Mouse (Mus musculus) liver, embryonic 14.5 days (tissue): ENCODE data around the gene Btbd9. TPM values are rescaled to one million over a fixed set of nuclear protein-coding genes. Genes with fewer than 3 reads are reported as not detected.

Source experiments
- ATAC-seq: fragments of 200-750 bp; cut with Nextera tagmentation; 2 replicates; pipeline ENCODE4 v1.8.0; 2017; ENCODE audit warnings: moderate number of reproducible peaks, mild to moderate bottlenecking, moderate library complexity; ENCODE audit not compliant: insufficient read depth
- DNase-seq, 3 experiments: peaks; one replicate each; pipeline ENCODE4 v3.0.0-alpha.2; 2012 to 2013; ENCODE audit warnings: low read depth in 3 of 3, low spot score in 3 of 3
- H3K27ac ChIP-seq: fragments of 300-500 bp; sonication (generic); 2 replicates; pipeline ENCODE4 v1.5.1; 2014; ENCODE audit warnings: moderate library complexity, mild to moderate bottlenecking, control low read depth, inconsistent platforms
- H3K27me3 ChIP-seq: fragments of 300-500 bp; sonication (generic); 2 replicates; pipeline ENCODE4 v1.6.1; 2014; ENCODE audit warnings: mild to moderate bottlenecking, low read length, moderate library complexity; ENCODE audit not compliant: control insufficient read depth, insufficient read depth
- H3K36me3 ChIP-seq: fragments of 300-500 bp; sonication (generic); replicated peaks from 2 replicates; pipeline ENCODE4 v1.6.1; 2014; ENCODE audit warnings: low read depth; ENCODE audit not compliant: control insufficient read depth, insufficient read depth
- H3K4me1 ChIP-seq, 2 experiments: fragments of 200-500 bp in 1 of 2; fragments of 300-500 bp in 1 of 2; sonication (generic) in 1 of 2; replicated peaks; 2 replicates each; pipeline ENCODE4 v1.6.1; 2012 to 2014; ENCODE audit warnings: antibody characterized with exemption in 1 of 2, inconsistent platforms in 1 of 2, low read length in 1 of 2; ENCODE audit not compliant: control insufficient read depth in 2 of 2, insufficient read depth in 2 of 2
- H3K4me2 ChIP-seq: fragments of 300-500 bp; sonication (generic); 2 replicates; pipeline ENCODE4 v1.6.1; 2014; ENCODE audit warnings: low read depth, mild to moderate bottlenecking, control low read depth, moderate library complexity
- H3K4me3 ChIP-seq, 2 experiments: fragments of 200-500 bp in 1 of 2; fragments of 300-500 bp in 1 of 2; sonication (generic) in 1 of 2; 2 replicates each; pipeline ENCODE4 v1.5.1; 2012 to 2014; ENCODE audit warnings: low read depth in 2 of 2, low read length in 2 of 2, mild to moderate bottlenecking in 2 of 2, control low read depth in 1 of 2, inconsistent platforms in 1 of 2, moderate library complexity in 1 of 2; ENCODE audit not compliant: insufficient read depth in 1 of 2
- H3K9ac ChIP-seq: fragments of 300-500 bp; sonication (generic); replicated peaks from 2 replicates; pipeline ENCODE4 v1.6.1; 2014; ENCODE audit warnings: mild to moderate bottlenecking, control low read depth, moderate library complexity
- H3K9me3 ChIP-seq: fragments of 300-500 bp; sonication (generic); 2 replicates; pipeline ENCODE4 v1.6.1; 2016; ENCODE audit warnings: low read length, mixed read lengths; ENCODE audit not compliant: control insufficient read depth
- CTCF ChIP-seq: IDR thresholded peaks from 2 replicates; pipeline ENCODE4 v1.5.1; 2016; ENCODE audit warnings: antibody characterized with exemption, low read depth, control low read depth
- EP300 ChIP-seq: IDR thresholded peaks from 2 replicates; pipeline ENCODE4 v1.6.1; 2016; ENCODE audit warnings: antibody characterized with exemption, low read depth
- WGBS: fragments of 180-500 bp; shearing (Covaris S2); extraction: QIAGEN DNeasy Blood & Tissue Kit; methylation state at CpG from one replicate; pipeline ENCODE4 v1.1.7; 2014; ENCODE audit not compliant: insufficient replicate concordance; 5-methylcytosine and 5-hydroxymethylcytosine counted together
- polyA plus RNA-seq, 2 experiments: library from polyadenylated mRNA; depleted of rRNA in 1 of 2; stranded (reverse) in 1 of 2; unstranded in 1 of 2; fragments of >200 nt; fragmentation: Nextera tagmentation in 1 of 2; extraction: Ambion mirVana in 1 of 2; gene quantifications; 2 replicates each; pipeline versions ENCODE4 v1.2.1 to v1.2.3; 2012 to 2014

Gene Btbd9
- polyA plus RNA-seq, 2 experiments, result 2.7 to 9.6 TPM

DNA sequence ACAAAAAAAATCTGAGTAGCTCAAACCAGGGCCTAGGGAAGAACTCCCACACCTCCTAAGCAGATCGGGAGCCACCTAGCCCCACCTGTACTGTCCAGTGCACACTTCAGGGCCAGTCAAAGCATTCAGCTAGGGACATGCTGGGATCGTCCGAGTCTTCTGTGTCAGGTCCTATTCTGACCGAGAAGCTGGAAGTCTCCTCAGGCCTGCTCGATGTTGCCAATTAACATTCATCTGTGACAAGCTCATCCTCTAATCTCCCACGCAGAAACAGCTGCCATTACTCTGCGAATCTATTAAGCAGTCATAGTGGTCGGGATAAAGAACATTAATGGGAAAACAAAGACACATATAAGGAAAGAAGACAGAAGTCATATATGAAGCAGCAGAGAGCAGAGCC, 106.0 kb downstream of the Btbd9 start:
- TF ChIP-seq EP300 (no peak), CTCF (no peak)
- DNase-seq (no peak), ATAC-seq (no peak)
- no peaks in the 10 kb centered on the region for H3K27me3 ChIP-seq
- H3K4me2 ChIP-seq, result no peak overlapping the region
- no peak overlapping the region for H3K4me3 ChIP-seq
- 75% methylated on average over 8 of the region's 8 CpGs for WGBS
- H3K4me1 ChIP-seq, result peaks cover 0 to 2% of the 10 kb centered on the region in 2 experiments; a peak in 1 of 4 replicates
- H3K27ac ChIP-seq, result no peak overlapping the region
- H3K36me3 ChIP-seq, result no peaks in the 10 kb centered on the region
- H3K9me3 ChIP-seq, result no peaks in the 10 kb centered on the region
- no peak overlapping the region for H3K9ac ChIP-seq

DNA sequence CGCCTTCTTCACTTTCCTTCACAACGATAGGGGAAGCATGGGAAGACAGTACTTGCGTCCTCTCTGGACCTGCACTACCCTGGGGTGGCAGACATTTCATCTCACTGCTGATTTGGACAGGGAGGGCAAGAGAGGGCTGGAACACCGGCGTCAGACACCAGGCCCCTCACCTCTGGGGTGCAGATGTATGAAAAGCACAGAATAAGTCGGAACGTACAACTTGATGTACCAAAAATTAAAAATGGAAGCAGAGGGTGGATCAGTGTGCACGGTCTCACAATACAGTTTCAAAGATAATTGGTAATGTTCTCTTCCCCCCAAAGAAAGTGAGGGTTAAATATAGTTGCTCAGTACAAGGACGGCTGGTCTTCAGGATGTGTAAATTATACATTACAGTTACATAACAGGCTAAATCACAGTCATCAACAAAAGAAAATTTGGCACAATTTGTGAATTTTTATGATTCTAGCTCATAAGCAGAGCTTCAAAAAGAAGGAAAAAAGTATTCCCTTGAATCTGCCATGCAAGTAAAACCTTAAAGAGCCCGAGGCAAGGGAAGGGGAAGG, 106.7 kb downstream of the Btbd9 start:
- peaks cover 0 to 4% of the 10 kb centered on the region in 2 experiments; a peak in 1 of 4 replicates for H3K4me1 ChIP-seq
- no peak overlapping the region for H3K27ac ChIP-seq
- H3K27me3 ChIP-seq, result no peaks in the 10 kb centered on the region
- WGBS, result 65% methylated on average over 10 of the region's 10 CpGs
- no peaks in the 10 kb centered on the region for H3K9me3 ChIP-seq
- TF ChIP-seq EP300 (no peak), CTCF (no peak)
- no peak overlapping the region for H3K4me2 ChIP-seq
- no peaks in the 10 kb centered on the region for H3K36me3 ChIP-seq
- H3K9ac ChIP-seq, result no peak overlapping the region
- ATAC-seq, result no peak
- DNase-seq, result no peak
- no peak overlapping the region for H3K4me3 ChIP-seq

DNA sequence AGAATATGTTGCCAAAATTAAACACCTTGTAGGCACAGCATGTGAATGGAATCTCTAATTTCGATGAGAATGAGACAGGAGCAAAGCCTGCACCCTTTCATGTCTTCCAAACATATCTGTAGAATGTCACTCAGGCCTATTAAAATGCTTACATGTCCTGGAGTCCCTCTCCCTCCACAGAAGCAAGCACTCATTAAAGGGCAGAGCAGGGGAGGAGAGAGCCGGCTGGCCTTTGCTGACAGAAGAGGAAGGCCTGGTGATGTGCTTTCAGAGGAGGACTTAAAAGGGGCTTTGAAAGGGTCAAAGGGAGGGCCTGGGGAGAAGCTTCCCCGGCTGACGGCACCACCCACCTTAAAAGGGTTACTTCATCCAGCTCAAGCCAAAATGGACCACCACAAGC, 107.9 kb downstream of the Btbd9 start:
- ATAC-seq, result no peak
- 36% methylated on average over 4 of the region's 4 CpGs for WGBS
- no peak for TF ChIP-seq EP300
- no peak for TF ChIP-seq CTCF

DNA sequence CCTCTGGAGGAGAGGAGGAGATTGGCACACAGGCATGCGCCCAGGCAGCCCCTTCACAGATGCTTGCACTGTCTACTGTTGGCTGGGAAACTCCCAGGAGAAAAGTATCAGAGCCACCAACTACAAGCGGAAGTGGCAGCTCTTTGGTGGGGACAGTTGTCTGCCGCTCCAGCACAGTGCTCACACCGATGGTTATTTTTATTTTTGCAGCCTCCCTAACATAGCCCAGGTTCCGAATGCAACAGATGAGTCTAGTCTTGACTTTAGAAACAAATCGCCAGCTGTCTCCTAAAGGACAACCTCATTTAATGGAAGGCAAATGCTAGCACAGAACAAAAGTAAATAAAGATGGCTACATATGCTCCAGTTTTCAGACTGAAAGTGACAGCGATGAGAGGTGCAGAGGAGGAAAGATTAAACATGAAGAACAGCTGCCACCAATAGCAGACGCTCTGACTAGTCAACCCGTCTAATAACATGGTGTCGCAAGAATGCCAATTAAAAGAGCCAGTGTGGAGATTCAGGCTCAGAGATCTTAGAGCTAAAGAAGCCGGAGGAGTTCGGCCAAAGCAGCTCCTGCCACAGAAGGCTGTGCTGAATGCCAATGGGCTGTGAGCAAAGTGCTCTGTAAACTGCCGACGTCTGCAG, 108.6 kb downstream of the Btbd9 start:
- ATAC-seq, result no peak
- Histone ChIP-seq H3K4me3 (no peak overlapping the region), H3K4me2 (no peak overlapping the region), H3K9ac (no peak overlapping the region), H3K36me3 (no peaks in the 10 kb centered on the region), H3K9me3 (no peaks in the 10 kb centered on the region), H3K27me3 (no peaks in the 10 kb centered on the region), H3K4me1 (peaks cover 0 to 4% of the 10 kb centered on the region in 2 experiments; a peak in 1 of 4 replicates), H3K27ac (no peak overlapping the region)
- 68% methylated on average over 14 of the region's 14 CpGs for WGBS
- no peak for DNase-seq
- TF ChIP-seq EP300 (no peak), CTCF (no peak)

More for the DNA sequence above, 107.9 kb downstream of the Btbd9 start:
- Histone ChIP-seq H3K4me1 (peaks cover 0 to 4% of the 10 kb centered on the region in 2 experiments; a peak in 1 of 4 replicates), H3K36me3 (no peaks in the 10 kb centered on the region), H3K9me3 (no peaks in the 10 kb centered on the region), H3K4me3 (no peak overlapping the region), H3K27me3 (no peaks in the 10 kb centered on the region), H3K27ac (no peak overlapping the region), H3K9ac (no peak overlapping the region), H3K4me2 (no peak overlapping the region)
- DNase-seq, result no peak

DNA sequence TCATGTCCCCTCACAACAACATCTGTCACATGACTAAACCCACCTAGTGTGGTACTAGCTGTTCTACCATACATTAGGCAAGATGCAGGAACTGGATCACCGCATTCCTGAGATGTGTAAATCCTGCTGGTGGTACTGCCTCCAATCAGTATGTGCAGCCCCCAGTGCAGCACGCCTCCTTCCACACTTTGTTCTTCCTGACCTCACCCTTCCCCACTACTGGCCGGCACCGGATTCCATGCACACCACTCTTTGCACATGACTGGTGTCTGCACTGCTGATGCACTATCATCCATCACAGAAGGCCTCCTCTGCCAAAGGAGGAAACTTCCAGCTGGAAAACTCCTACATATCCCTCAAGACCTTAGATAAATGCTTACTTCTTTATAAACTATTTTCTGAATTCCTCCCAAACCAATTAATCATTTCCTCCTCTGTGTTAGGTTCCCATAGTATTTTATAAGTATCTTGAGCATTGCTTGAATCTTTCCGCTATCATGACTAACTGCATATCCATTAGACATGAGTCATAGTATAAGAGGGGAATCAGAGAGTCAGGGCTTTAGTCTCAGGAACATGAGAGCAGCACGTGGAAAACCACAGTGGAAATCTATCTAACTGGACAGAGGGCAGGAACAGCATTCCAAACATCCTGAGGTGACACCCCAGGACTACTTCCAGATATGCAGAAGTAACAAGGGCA, 111.1 kb downstream of the Btbd9 start:
- Histone ChIP-seq H3K4me1 (0 out of 4 replicates have a peak, but pooled peaks cover 0 to 2% of the 10 kb centered on the region in 2 experiments), H3K27me3 (no peaks in the 10 kb centered on the region), H3K27ac (no peak overlapping the region), H3K4me3 (no peak overlapping the region), H3K9me3 (no peaks in the 10 kb centered on the region), H3K9ac (no peak overlapping the region), H3K36me3 (no peaks in the 10 kb centered on the region), H3K4me2 (no peak overlapping the region)
- TF ChIP-seq EP300, result no peak
- no peak for TF ChIP-seq CTCF
- ATAC-seq, result no peak
- no peak for DNase-seq
- WGBS, result 64% methylated on average over 6 of the region's 6 CpGs
